Mouse (Mus musculus) natural killer cell, adult 2 months (primary cell): ENCODE results near the gene Gli3.

Experiments
- DNase-seq, 2 experiments: peaks; one replicate each; pipeline ENCODE4 v3.0.0; 2022; ENCODE audit warnings: low spot score in 2 of 2

The Gli3 gene

GRCm38 (mm10) chr13:15462830-15463491, at the start of gene Gli3:
Gli3 (plus strand) TSS chr13:15463235.
- no peak for DNase-seq

GRCm38 (mm10) chr13:15421182-15421750, 41.8 kb upstream of the Gli3 start:
- DNase-seq = no peak

- DNase-seq = no peak
Observed at GRCm38 (mm10) chr13:15442002-15442401, 21.0 kb upstream of the Gli3 start.

- no peak for DNase-seq
Observed at GRCm38 (mm10) chr13:15444312-15444711, 18.7 kb upstream of the Gli3 start.

- no peak for DNase-seq
Observed at GRCm38 (mm10) chr13:15445591-15445990, 17.4 kb upstream of the Gli3 start.

GRCm38 (mm10) chr13:15446004-15446403, 17.0 kb upstream of the Gli3 start:
- DNase-seq = no peak

- DNase-seq = no peak
Observed at GRCm38 (mm10) chr13:15446782-15447564, 16.1 kb upstream of the Gli3 start.

GRCm38 (mm10) chr13:15450941-15451340, 12.1 kb upstream of the Gli3 start:
- DNase-seq = no peak

- no peak for DNase-seq
Observed at GRCm38 (mm10) chr13:15457841-15458240, 5.2 kb upstream of the Gli3 start.

GRCm38 (mm10) chr13:15461926-15462325, 1.1 kb upstream of the Gli3 start:
- DNase-seq = no peak

- DNase-seq = no peak
Observed at GRCm38 (mm10) chr13:15463492-15464080, 551 bp downstream of the Gli3 start.

GRCm38 (mm10) chr13:15464081-15464526, 1.1 kb downstream of the Gli3 start:
- no peak for DNase-seq

GRCm38 (mm10) chr13:15464741-15465250, 1.8 kb downstream of the Gli3 start:
- no peak for DNase-seq

GRCm38 (mm10) chr13:15466496-15466895, 3.5 kb downstream of the Gli3 start:
- DNase-seq = no peak

GRCm38 (mm10) chr13:15467409-15467808, 4.4 kb downstream of the Gli3 start:
- no peak for DNase-seq

GRCm38 (mm10) chr13:15468421-15468820, 5.4 kb downstream of the Gli3 start:
- DNase-seq = no peak

GRCm38 (mm10) chr13:15470056-15470455, 7.0 kb downstream of the Gli3 start:
- DNase-seq = no peak

- no peak for DNase-seq
Observed at GRCm38 (mm10) chr13:15472712-15473111, 9.7 kb downstream of the Gli3 start.

GRCm38 (mm10) chr13:15474393-15474792, 11.4 kb downstream of the Gli3 start:
- DNase-seq = no peak

- DNase-seq = no peak
Observed at GRCm38 (mm10) chr13:15486033-15486891, 23.2 kb downstream of the Gli3 start.

- no peak for DNase-seq
Observed at GRCm38 (mm10) chr13:15487334-15487733, 24.3 kb downstream of the Gli3 start.
